Mouse (Mus musculus): Measurements from ENCODE around the gene Mfrp.

DNA sequence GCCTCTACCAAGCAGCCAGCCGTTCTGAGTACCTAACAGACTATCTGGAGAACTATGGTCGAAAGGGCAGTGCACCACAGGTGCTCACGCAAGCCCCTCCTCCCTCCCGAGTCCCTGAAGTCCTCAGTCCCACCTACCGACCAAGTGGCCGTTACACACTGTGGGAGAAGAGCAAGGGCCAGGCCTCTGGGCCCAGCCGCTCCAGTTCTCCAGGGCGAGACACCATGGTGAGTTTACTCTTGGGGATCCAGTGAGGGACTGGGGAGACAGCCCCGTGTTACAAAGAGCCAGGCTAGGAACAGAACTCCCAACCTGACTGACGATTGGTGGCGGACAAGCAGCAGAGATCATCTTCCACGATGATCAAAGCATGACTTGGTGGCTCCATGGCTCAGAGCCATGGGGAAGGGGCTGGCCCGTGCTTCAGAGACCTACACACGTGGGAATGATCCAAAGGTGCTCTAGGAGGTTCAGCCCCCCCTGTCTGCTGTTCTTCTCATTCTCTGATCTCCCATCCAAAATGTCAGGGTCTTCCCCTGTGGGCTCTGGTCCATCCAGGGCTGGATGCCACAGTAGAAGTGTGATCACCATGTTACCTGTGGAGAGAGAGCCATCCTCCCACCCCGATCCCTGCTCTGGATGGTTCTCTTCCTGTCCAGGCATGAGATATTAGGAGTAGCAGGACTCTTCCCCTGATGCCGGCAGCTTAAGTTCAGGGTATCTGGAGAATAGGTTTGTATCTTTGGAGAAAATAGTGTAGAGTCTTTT is 25.3 kb upstream of the Mfrp start:
- TF ChIP-seq EP300 (IDR thresholded peaks at IDR 0.05; ENCODE audit: low read depth in 1 of 2, low read length in 2 of 2) (no peak), USF2 (IDR thresholded peaks at IDR 0.05; ENCODE audit: borderline replicate concordance in 1 of 2, insufficient read depth in 1 of 2, low read depth in 1 of 2, low read length in 2 of 2) (no peak), CTCF (IDR thresholded peaks at IDR 0.05 in 2 of 3, conservative IDR thresholded peaks at IDR 0.05 in 1 of 3; ENCODE audit: control insufficient read depth in 1 of 3, insufficient read depth in 1 of 3, low read depth in 2 of 3, low read length in 3 of 3, poor library complexity in 1 of 3, severe bottlenecking in 1 of 3) (no peak), CHD2 (IDR thresholded peaks at IDR 0.05; ENCODE audit: low read length) (no peak), POLR2A (IDR thresholded peaks at IDR 0.05; ENCODE audit: control insufficient read depth in 1 of 2, insufficient read depth in 1 of 2, low read depth in 1 of 2, low read length in 2 of 2, poor library complexity in 1 of 2) (no peak), BHLHE40 (IDR thresholded peaks at IDR 0.05; ENCODE audit: borderline replicate concordance, low read depth, low read length) (no peak), MYC (IDR thresholded peaks at IDR 0.05; ENCODE audit: low read depth, low read length) (no peak), MEF2A (IDR thresholded peaks at IDR 0.05; ENCODE audit: extremely low read depth, insufficient replicate concordance, low read depth, low read length, poor library complexity, severe bottlenecking) (no peak), ZMIZ1 (IDR thresholded peaks at IDR 0.05; ENCODE audit: low read depth, low read length) (no peak)
